Mouse (Mus musculus) liver, embryonic 11.5 days (tissue): ENCODE results near the gene Hba-a2. TPM values are rescaled to one million over a fixed set of nuclear protein-coding genes. Genes with fewer than 3 reads are reported as not detected.
A peak's percentile ranks its signal among the peaks of the same experiment; 100 is the strongest.

Experiments
- ATAC-seq: fragments of 200-750 bp; cut with Nextera tagmentation; replicated peaks from 2 replicates; pipeline ENCODE4 v1.8.0; 2017; ENCODE audit warnings: moderate number of reproducible peaks, mild to moderate bottlenecking, moderate TSS enrichment, moderate library complexity; ENCODE audit not compliant: low FRiP score
- DNase-seq: peaks from one replicate; pipeline ENCODE4 v3.0.0-alpha.2; 2017; ENCODE audit warnings: low spot score
- H3K27ac ChIP-seq: fragments of 300-500 bp; sonication (generic); 2 replicates; pipeline ENCODE4 v1.5.1; 2014; ENCODE audit warnings: mild to moderate bottlenecking, low read depth, low read length, control low read depth
- H3K27me3 ChIP-seq: fragments of 300-500 bp; sonication (generic); replicated peaks from 2 replicates; pipeline ENCODE4 v1.6.1; 2014; ENCODE audit warnings: low read length, mixed read lengths; ENCODE audit not compliant: control insufficient read depth, insufficient read depth
- H3K36me3 ChIP-seq: fragments of 300-500 bp; sonication (generic); 2 replicates; pipeline ENCODE4 v1.6.1; 2014; ENCODE audit warnings: mild to moderate bottlenecking, low read length, moderate library complexity, mixed read lengths; ENCODE audit not compliant: control insufficient read depth, insufficient read depth
- H3K4me1 ChIP-seq: fragments of 300-500 bp; sonication (generic); replicated peaks from 2 replicates; pipeline ENCODE4 v1.6.1; 2014; ENCODE audit warnings: low read length, mixed read lengths; ENCODE audit not compliant: control insufficient read depth, insufficient read depth
- H3K4me2 ChIP-seq: fragments of 300-500 bp; sonication (generic); 2 replicates; pipeline ENCODE4 v1.6.1; 2014; ENCODE audit warnings: mild to moderate bottlenecking, control low read depth, moderate library complexity
- H3K4me3 ChIP-seq: fragments of 300-500 bp; sonication (generic); 2 replicates; pipeline ENCODE4 v1.5.1; 2014; ENCODE audit warnings: low read depth, low read length, control low read depth
- H3K9ac ChIP-seq: fragments of 300-500 bp; sonication (generic); 2 replicates; pipeline ENCODE4 v1.6.1; 2014; ENCODE audit warnings: low read depth, low read length, control low read depth
- H3K9me3 ChIP-seq: fragments of 300-500 bp; sonication (generic); 2 replicates; pipeline ENCODE4 v1.6.1; 2016; ENCODE audit warnings: low read length, inconsistent platforms, mixed read lengths; ENCODE audit not compliant: control insufficient read depth
- WGBS: fragments of 180-500 bp; shearing (Covaris S2); extraction: QIAGEN DNeasy Blood & Tissue Kit; methylation state at CpG from one replicate; pipeline ENCODE4 v1.1.7; 2014; 5-methylcytosine and 5-hydroxymethylcytosine counted together
- polyA plus RNA-seq: library from polyadenylated mRNA; unstranded; fragments of >200 nt; fragmentation: Nextera tagmentation; extraction: Ambion mirVana; gene quantifications from 2 replicates; pipeline ENCODE4 v1.2.1, GENCODE M21; 2014

Gene Hba-a2
- polyA plus RNA-seq, 1 experiment from 2014 or later: 25,282 TPM

DNA sequence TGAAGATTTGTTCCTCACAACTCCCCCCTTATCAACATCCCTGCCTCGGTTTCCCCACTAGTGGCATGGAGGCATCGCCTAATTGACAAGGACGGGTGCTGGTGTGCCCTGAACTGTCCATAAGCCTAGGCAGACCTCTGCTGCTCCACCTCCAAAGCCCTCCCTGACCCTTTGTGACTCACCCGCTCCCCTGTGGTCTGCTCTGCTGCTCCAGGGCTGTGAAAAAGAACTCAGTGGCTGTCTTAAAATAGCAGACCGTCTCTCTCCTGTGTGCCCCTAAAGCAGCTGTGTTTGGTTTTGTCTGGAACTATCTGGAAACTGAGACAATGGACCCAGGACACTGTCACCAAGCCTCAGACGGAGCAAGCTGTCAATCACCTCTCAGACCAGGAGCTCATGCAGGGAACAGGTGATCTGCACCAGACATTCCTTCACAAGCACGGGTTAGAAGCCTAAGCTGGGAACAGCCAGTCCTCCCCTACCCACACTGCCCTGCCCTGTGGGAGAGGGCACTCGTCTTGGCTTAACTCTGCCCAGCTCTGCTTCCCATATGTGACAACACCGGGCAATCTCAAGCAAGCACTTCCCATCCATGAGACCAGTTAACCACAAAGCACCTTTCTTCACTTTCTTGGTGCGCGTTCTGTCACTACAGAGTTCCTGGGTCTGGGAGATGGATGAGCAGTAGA, 24.4 kb downstream of the Hba-a2 start:
- DNase-seq: no peak
- WGBS: 65% methylated on average over 11 of the region's 11 CpGs
- no peaks in the 10 kb centered on the region for H3K36me3 ChIP-seq
- H3K9ac ChIP-seq: no peak overlapping the region
- H3K4me2 ChIP-seq: no peak overlapping the region
- H3K27me3 ChIP-seq: no peaks in the 10 kb centered on the region
- no peak overlapping the region for H3K27ac ChIP-seq
- H3K4me3 ChIP-seq: no peak overlapping the region
- H3K4me1 ChIP-seq: no peaks in the 10 kb centered on the region
- no peaks in the 10 kb centered on the region for H3K9me3 ChIP-seq
- ATAC-seq: no peak; the same call in 1 of the 2 replicates

DNA sequence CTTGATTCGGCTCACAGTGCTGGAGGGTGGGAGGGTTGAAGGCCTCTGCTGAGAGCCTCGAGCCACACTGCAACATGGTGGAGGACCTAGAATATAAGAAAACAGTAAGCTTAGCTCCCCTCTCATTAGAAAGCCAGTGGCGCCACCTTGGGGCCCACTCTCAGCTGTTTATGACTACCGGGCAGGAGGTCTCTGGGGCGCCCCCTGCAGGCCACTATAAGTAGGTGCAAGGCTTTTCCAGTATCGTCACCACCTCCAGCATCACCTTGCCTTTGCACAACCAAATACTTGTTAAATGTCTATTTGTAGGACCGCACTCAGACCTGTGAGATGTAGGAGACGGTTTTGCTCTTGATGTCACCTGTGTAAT, 24.9 kb downstream of the Hba-a2 start:
- Histone ChIP-seq H3K27ac (no peak overlapping the region), H3K9me3 (no peaks in the 10 kb centered on the region), H3K36me3 (no peaks in the 10 kb centered on the region), H3K4me2 (no peak overlapping the region), H3K9ac (no peak overlapping the region), H3K4me3 (no peak overlapping the region), H3K27me3 (no peaks in the 10 kb centered on the region), H3K4me1 (no peaks in the 10 kb centered on the region)
- DNase-seq (peak; percentile 63), ATAC-seq (peak; percentile 72)
- 32% methylated on average over 8 of the region's 8 CpGs for WGBS

DNA sequence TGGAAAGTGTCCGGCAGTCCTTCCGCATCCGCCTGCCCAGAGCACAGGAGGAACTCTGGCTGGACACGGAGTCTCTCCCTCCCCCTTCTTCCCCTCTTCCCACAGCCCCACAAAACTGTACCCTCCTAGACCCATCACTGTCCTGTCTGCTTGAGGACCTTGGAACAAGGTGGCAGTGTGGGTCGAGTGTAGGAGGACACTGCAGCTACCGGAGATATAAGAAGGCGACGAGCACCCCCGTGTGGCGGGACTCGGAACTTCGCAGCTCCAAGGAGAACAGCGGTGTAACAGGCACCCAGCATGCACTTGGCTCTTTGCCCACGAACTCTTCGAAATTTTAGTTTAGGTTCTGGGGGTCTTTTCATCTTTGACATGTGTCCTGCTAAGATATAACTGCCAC, 28.3 kb downstream of the Hba-a2 start:
- WGBS: 14% methylated on average over 15 of the region's 15 CpGs
- Histone ChIP-seq H3K36me3 (no peaks in the 10 kb centered on the region), H3K9ac (no peak overlapping the region), H3K4me1 (no peaks in the 10 kb centered on the region), H3K4me2 (peak overlapping the region; percentile 48), H3K27ac (no peak overlapping the region), H3K9me3 (no peaks in the 10 kb centered on the region), H3K4me3 (no peak overlapping the region), H3K27me3 (no peaks in the 10 kb centered on the region; the same call in 1 of the 2 replicates)
- peak; percentile 89 for DNase-seq
- peak; percentile 76 for ATAC-seq

DNA sequence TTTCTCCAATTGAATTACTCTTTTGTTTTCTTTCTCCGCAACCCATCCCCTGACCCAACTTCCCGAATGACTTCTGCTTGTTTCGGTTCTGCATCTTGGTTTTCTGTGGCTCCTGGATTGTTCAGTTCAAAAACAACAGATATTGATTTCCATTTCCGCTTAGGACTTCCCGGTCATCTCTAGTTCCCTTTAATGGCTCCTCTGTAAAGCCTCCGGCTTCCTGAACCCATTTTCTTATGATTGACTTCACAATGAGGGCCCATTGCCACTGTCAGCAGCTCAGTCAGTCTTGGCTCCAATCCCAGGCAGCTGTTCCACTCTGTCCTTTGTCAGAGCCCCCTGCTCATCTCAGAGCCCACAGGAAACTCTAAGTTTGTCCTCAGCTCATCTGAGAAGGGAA, 34.8 kb downstream of the Hba-a2 start:
- no peak overlapping the region for H3K27ac ChIP-seq
- H3K4me1 ChIP-seq: no peaks in the 10 kb centered on the region
- no peaks in the 10 kb centered on the region for H3K36me3 ChIP-seq
- peaks cover 3% of the 10 kb centered on the region; the same call in 1 of the 2 replicates for H3K9me3 ChIP-seq
- no peaks in the 10 kb centered on the region; the same call in 1 of the 2 replicates for H3K27me3 ChIP-seq
- 54% methylated on average over 6 of the region's 6 CpGs for WGBS
- no peak overlapping the region for H3K4me3 ChIP-seq
- DNase-seq (no peak), ATAC-seq (no peak)
- no peak overlapping the region for H3K9ac ChIP-seq
- no peak overlapping the region for H3K4me2 ChIP-seq

DNA sequence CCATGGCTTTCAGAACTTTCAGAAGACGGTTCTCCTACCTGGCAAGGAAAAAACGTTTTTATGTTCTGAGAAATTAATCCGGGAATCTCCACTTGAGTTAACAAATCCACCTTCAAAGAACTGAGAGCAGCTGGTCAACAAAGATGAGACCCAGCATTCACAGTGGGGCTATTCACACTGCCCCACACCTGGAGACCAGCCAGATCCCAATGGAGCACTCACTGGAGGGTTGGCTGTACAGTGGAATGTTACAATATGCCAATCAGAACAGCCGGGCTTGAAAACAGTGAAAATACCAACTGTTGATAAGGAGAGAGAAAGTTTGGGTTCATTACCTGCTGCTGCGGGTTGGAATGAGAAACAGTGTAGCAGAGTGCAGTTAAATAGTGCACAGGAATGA, 35.6 kb downstream of the Hba-a2 start:
- no peak for ATAC-seq
- H3K27me3 ChIP-seq: no peaks in the 10 kb centered on the region; the same call in 1 of the 2 replicates
- H3K4me3 ChIP-seq: no peak overlapping the region
- no peak overlapping the region for H3K4me2 ChIP-seq
- H3K27ac ChIP-seq: no peak overlapping the region
- no peak for DNase-seq
- H3K9ac ChIP-seq: no peak overlapping the region
- WGBS: 60% methylated on average over 5 of the region's 5 CpGs
- no peaks in the 10 kb centered on the region for H3K36me3 ChIP-seq
- H3K9me3 ChIP-seq: peaks cover 3% of the 10 kb centered on the region; the same call in 1 of the 2 replicates
- H3K4me1 ChIP-seq: no peaks in the 10 kb centered on the region

DNA sequence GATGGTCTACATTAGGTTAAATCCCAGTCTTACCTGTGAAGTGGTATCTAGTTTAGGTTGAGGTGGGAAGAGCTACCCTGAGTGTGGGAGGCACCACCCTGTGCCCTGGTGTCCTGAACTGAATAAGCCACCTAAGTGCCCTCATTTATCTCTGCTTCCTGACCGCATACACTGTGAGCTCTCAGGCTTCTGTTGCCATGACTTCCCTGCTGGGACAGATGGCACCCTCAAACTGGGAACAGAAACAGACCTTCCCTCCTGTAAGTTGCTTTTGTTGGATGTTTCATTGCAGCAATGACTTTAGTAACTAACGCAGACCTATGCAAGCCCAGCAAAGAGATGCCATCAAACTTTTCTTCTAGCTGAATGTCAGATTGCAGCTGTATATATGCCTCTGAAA, 36.9 kb downstream of the Hba-a2 start:
- no peak overlapping the region for H3K4me2 ChIP-seq
- H3K4me1 ChIP-seq: no peaks in the 10 kb centered on the region
- no peak for ATAC-seq
- H3K27me3 ChIP-seq: no peaks in the 10 kb centered on the region
- no peak overlapping the region for H3K27ac ChIP-seq
- no peak overlapping the region for H3K9ac ChIP-seq
- DNase-seq: no peak
- H3K36me3 ChIP-seq: no peaks in the 10 kb centered on the region
- no peak overlapping the region for H3K4me3 ChIP-seq
- H3K9me3 ChIP-seq: peaks cover 3% of the 10 kb centered on the region; the same call in 1 of the 2 replicates
- 78% methylated on average over 2 of the region's 2 CpGs for WGBS

DNA sequence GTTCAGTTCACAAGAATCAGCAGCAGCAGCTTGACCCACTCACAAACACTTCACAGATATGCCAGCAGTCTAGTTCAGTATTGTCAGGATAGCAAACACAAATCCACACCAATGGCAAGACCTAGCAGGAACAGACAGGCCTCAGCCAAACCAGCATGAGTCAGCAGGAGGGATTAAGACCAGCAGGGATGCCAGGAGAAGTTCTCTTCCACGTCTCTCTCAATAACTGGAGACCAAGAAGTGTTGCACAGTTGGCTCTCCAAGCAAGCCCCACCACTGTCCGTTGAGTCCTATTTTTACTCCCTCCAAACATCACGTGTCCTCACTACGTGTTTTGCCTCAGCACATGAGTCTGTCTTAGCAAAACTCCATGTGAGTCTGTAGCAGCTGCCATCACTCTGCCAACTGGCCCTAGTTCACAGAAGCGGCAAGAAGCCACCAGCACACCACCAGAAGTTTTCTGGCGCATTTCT, 40.2 kb downstream of the Hba-a2 start:
- Histone ChIP-seq H3K4me3 (no peak overlapping the region), H3K27me3 (no peaks in the 10 kb centered on the region), H3K4me1 (no peaks in the 10 kb centered on the region; the same call in 1 of the 2 replicates), H3K27ac (no peak overlapping the region), H3K9me3 (peaks cover 3% of the 10 kb centered on the region; the same call in 1 of the 2 replicates), H3K9ac (no peak overlapping the region), H3K36me3 (no peaks in the 10 kb centered on the region), H3K4me2 (no peak overlapping the region)
- WGBS: 83% methylated on average over 6 of the region's 6 CpGs
- DNase-seq: no peak
- ATAC-seq: no peak

DNA sequence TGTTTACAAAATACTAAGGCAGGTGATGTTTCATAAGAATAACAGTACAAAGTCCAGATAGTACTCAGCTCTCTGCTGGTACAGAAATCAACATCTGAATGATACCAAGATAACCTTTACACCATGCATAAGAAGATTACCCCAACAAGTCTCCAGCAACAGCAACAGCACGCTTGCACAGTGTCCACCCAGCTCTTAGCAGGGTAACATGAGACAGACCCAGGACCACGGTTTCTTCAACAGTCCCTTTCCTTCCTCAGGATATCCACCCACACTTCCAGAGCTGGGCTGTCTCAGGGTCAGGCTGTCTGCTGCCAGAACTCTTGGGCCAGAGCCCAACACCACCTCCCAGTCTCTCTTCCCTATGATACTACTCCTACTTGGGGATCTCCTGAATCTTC, 42.8 kb downstream of the Hba-a2 start:
- Histone ChIP-seq H3K4me2 (no peak overlapping the region), H3K9me3 (peaks cover under 1% of the 10 kb centered on the region; the same call in 1 of the 2 replicates), H3K4me1 (no peaks in the 10 kb centered on the region; the same call in none of the 2 replicates), H3K4me3 (no peak overlapping the region), H3K27ac (no peak overlapping the region), H3K36me3 (no peaks in the 10 kb centered on the region), H3K9ac (no peak overlapping the region), H3K27me3 (no peaks in the 10 kb centered on the region)
- WGBS: 46% methylated on average over 2 of the region's 2 CpGs
- DNase-seq (no peak), ATAC-seq (no peak; the same call in 1 of the 2 replicates)
